Mouse (Mus musculus) central nervous system, embryonic 11.5 days (tissue): ENCODE measurements around the gene Repin1. TPM values are rescaled to one million over a fixed set of nuclear protein-coding genes. Genes with fewer than 3 reads are reported as not detected.

Experiments used
- polyA plus RNA-seq: library from polyadenylated mRNA; depleted of rRNA; stranded (reverse); fragments of >200 nt; gene quantifications from 2 replicates; pipeline ENCODE4 v1.2.3, GENCODE M21; 2012; rRNA removed

Repin1 gene
- 38.4 and 41.8 TPM in 2 replicates for polyA plus RNA-seq

GRCm38 (mm10) chr6:48593158-48594042 is at the start of gene Repin1, which contains the start of gene Gm44965:
Repin1 (plus strand) TSS chr6:48593883.
Gm44965 (plus strand) TSS chr6:48593941.

GRCm38 (mm10) chr6:48554280-48555103 is 39.2 kb upstream of the Repin1 start, which contains the start of gene Lrrc61:
Lrrc61 (plus strand) TSS chr6:48554796.

GRCm38 (mm10) chr6:48572572-48573061 is 21.1 kb upstream of the Repin1 start, which contains the start of gene Rarres2:
Rarres2 (minus strand) TSS chr6:48572789.

GRCm38 (mm10) chr6:48589194-48589750 is 4.4 kb upstream of the Repin1 start, which contains the start of gene Gm45021:
Gm45021 (plus strand) TSS chr6:48589610.

GRCm38 (mm10) chr6:48601271-48602079 is 7.8 kb downstream of the Repin1 start, which contains the start of gene Zfp775:
Zfp775 (plus strand) TSS chr6:48602063.

GRCm38 (mm10) chr6:48626464-48626863 is 32.8 kb downstream of the Repin1 start, which contains the start of gene AI854703:
AI854703 (plus strand) TSS chr6:48626764.

GRCm38 (mm10) chr6:48646995-48647394 is 53.3 kb downstream of the Repin1 start, which contains the start of gene Gimap8:
Gimap8 (plus strand) TSS chr6:48647234.

Other genes starting within 250 kb of the Repin1 start
- gene Krba1, start 198.3 kb upstream of the Repin1 start, polyA plus RNA-seq = 31.3 and 32.2 TPM in 2 replicates
- 21.1 and 27.9 TPM in 2 replicates for gene Zfp467, start 148.1 kb upstream of the Repin1 start, polyA plus RNA-seq
- 0.85 and 1.4 TPM in 2 replicates for gene Sspo, start 145.7 kb upstream of the Repin1 start, polyA plus RNA-seq
- gene Atp6v0e2, start 56.3 kb upstream of the Repin1 start, polyA plus RNA-seq = 42.1 and 44.0 TPM in 2 replicates
- 19.2 and 19.4 TPM in 2 replicates for gene Lrrc61, start 39.1 kb upstream of the Repin1 start, polyA plus RNA-seq
- gene Rarres2, start 21.1 kb upstream of the Repin1 start, polyA plus RNA-seq = 2.2 and 5.1 TPM in 2 replicates
- gene Gm45021, start 4.3 kb upstream of the Repin1 start, polyA plus RNA-seq = not detected in 2 replicates
- gene Gm44965, start 58 bp downstream of the Repin1 start, polyA plus RNA-seq = not detected in 2 replicates
- gene Zfp775, start 8.2 kb downstream of the Repin1 start, polyA plus RNA-seq = 6.4 and 7.9 TPM in 2 replicates
- 0.78 and 1.4 TPM in 2 replicates for gene AI854703, start 32.9 kb downstream of the Repin1 start, polyA plus RNA-seq
- 1.2 and 1.7 TPM in 2 replicates for gene Gimap8, start 53.4 kb downstream of the Repin1 start, polyA plus RNA-seq
- 4.7 and 5.9 TPM in 2 replicates for gene Gimap9, start 82.2 kb downstream of the Repin1 start, polyA plus RNA-seq
- gene Gimap4, start 90.7 kb downstream of the Repin1 start, polyA plus RNA-seq = 4.4 and 5.2 TPM in 2 replicates
- gene Gimap6, start 114.3 kb downstream of the Repin1 start, polyA plus RNA-seq = 6.3 and 9.2 TPM in 2 replicates
- gene Gm28053, start 124.7 kb downstream of the Repin1 start, polyA plus RNA-seq = 1.5 and 2.4 TPM in 2 replicates
- not detected in 2 replicates for gene Gimap7, start 124.7 kb downstream of the Repin1 start, polyA plus RNA-seq
- 2.4 TPM in 2 replicates for gene Gimap1, start 145.2 kb downstream of the Repin1 start, polyA plus RNA-seq
- gene Gimap5, start 152.3 kb downstream of the Repin1 start, polyA plus RNA-seq = 0.83 and 1.3 TPM in 2 replicates
- 0.06 TPM in 1 of 2 replicates, not detected in the other for gene Gimap3, start 177.0 kb downstream of the Repin1 start, polyA plus RNA-seq
- 17.0 and 25.2 TPM in 2 replicates for gene Tmem176a, start 247.0 kb downstream of the Repin1 start, polyA plus RNA-seq
- 47.0 and 85.5 TPM in 2 replicates for gene Tmem176b, start 247.6 kb downstream of the Repin1 start, polyA plus RNA-seq